Mouse (Mus musculus) frontal cortex, adult 2 months (tissue): ENCODE results near the gene Magi3. TPM values are rescaled to one million over a fixed set of nuclear protein-coding genes. Genes with fewer than 3 reads are reported as not detected.
A peak's percentile ranks its signal among the peaks of the same experiment; 100 is the strongest.

Source experiments
- DNase-seq, 2 experiments: peaks; one replicate each; pipeline ENCODE4 v3.0.0; 2022; ENCODE audit warnings: low spot score in 1 of 2; ENCODE audit errors: extremely low spot score in 1 of 2
- polyA plus RNA-seq: library from polyadenylated mRNA; depleted of rRNA; stranded (reverse); fragments of >200 nt; gene quantifications from 2 replicates; pipeline ENCODE4 v1.2.3, GENCODE M21; 2012

The Magi3 gene
- polyA plus RNA-seq, 1 experiment = 20.9 TPM

DNA sequence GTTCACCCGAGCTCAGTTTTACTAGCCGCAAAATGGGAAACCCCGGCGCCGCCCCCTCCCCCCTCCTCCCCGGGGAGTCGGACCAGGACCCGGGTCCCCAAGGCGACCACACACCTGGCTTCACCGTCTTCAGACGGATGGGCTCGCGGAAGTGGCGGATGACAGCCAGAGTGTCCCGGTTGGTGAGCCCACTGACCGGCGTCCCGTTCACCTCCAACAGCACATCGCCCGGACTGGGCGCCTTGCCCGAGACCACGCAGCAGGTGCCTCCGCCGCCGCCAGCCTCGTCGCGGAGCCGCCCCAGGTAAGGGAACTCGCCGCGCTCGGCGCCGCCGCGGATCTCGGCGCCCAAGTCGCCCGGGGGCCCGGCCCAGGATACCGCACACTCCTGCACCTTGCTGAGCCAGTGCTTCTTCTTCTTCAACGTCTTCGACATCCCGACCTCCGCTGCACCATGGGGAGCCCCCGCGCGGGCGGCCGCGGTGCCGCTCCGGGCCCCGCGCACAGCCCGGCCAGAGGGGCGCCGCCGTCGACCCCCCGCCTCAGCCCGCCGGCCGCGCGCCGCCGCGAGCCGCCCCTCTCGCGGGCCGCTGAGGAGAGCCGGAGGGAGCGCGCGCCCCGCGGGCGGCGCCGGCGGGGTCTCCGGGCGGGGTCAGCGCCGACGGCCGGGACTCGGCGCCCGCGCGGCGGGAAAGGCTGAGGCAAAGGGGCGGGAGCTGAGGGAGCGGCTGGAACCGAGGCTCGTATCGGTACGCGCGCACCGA is 461 bp downstream of the Magi3 start:
- peak in 1 of 2 experiments; percentile 35 for DNase-seq

DNA sequence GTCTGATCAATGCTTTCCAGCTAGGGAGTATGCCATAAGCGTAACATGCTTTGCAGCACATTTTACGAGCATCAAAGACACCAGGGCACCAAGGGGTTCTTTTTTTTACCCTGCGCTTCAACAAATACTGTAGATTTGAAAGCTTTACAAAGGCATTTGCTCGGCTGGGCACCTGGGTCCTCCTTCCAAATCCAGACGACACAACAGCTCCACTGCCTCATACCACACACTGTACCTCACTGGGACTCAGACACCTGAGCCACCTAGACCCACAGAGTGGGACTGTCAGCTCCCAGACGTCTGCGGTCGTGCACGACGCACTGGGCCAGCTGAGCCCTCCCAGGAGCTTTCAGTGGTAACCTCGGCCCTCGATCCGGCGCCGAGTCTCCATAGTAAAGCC is 1.2 kb downstream of the Magi3 start:
- peak in 1 of 2 experiments; percentile 36 for DNase-seq

DNA sequence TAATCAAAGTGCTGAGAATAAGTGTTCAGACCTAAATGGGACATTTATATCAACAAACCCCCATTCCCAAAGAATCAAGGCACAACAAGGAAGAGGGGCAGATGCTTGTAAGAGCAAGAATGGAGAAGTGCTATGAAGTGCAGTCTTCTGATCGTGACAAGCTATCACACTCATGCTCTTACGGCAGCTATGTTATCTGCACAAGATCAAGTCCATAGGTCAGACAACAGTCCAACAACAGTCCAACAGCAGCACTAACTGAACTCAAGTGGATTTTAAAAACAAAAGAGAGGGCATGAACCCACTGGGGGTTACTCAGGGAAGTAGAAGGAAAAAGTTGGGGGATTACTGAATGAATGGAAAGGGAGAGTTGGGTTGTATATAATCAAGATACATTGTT is 30.4 kb downstream of the Magi3 start:
- no peak for DNase-seq

GRCm38 (mm10) chr3:104189234-104189633 is 30.9 kb downstream of the Magi3 start:
- DNase-seq = no peak

DNA sequence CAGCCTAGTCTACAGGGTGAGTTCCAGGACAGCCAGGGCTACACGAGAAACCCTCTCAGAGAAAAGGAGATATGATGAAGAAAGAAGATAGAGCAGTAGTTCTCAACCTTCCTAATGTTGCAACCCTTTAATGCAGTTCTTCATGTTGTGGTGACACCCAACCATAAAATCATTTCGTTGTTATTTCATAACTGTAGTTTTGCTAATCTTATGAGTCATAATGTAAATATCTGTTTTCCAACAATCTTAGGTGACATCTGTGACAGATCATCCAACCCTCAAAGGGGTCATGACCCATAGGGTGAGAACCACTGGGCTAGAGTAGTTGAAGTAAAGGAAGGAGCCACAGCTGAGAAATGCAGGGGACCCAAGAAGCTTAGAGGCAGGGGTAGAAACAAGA is 35.9 kb downstream of the Magi3 start:
- DNase-seq = no peak

DNA sequence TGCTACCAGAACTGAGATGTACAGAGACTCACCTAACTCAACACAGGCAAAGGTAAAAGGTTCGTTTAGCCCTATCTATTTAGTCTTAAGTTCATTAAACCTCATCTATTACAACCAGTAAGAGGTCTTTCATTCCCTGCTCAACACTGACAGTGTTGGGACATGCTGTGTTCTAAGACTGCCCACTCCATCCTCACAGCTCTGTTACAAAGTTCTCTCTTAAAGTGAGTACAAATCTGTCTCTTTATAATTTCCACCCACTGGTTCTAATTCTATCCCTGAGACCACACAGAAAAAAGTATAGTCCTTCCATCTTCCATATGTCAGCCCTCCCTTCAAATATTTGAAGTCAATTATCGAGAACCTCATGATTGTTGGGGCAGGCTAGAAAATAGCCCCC is 36.5 kb downstream of the Magi3 start:
- DNase-seq = no peak

DNA sequence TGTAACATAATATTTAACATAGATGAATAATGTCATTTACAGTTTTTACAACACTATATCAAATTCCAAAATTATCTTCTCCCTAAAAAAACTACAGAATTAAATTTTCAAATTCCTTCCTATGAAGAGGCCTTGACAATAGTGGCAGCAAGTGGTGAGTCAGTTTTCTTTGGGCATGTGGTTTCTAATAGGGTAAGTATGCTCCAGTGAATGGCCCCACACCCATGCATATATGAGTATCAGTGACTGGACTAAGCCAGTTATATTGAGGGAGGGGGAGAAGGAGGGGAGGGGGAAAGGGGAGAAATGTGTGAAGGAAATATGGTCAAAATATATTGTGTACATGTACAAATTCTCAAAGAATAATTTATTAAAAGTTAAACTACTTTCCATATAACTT is 37.5 kb downstream of the Magi3 start:
- DNase-seq = no peak

GRCm38 (mm10) chr3:104161347-104161746 is 58.8 kb downstream of the Magi3 start:
- no peak for DNase-seq

DNA sequence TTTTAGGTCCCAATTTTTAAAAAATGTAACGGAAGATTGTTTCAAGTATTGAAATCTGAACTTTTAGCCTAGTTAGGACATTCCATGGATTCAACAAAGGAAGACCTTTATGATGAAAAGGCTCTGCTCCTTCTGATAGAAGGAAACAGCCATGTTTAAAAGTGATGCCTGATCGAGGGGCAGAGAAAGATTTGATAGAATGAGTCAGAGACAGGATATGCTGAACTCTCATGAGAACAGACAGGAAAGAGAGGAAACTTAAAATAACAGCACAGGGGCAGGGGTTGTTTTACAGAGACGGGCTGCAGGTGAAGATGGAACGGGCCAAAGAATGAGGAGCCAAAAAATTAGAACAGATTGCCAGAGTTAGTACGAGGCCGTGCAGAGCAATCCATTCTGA is 59.6 kb downstream of the Magi3 start:
- DNase-seq = no peak

GRCm38 (mm10) chr3:104150146-104150545 is 70.0 kb downstream of the Magi3 start:
- no peak for DNase-seq

DNA sequence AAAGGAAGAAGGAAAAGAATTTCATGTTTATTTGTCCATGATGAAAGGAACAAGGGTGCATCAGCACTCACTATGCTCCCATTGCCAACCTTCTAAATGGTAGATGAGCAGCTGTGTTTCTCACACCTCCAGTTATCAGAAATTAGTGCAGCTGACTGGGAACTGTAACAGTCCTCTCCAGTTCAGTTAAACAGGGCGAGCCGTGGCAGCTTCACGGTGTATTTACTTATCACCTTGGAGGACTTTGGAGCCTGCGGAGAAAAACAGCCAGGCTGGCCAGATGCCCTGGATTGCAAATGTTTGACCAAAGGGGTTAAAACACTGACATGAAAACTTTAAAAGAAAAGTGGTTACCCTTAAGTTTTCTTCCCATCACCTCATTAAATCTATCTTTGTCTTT is 77.8 kb downstream of the Magi3 start:
- DNase-seq = no peak

DNA sequence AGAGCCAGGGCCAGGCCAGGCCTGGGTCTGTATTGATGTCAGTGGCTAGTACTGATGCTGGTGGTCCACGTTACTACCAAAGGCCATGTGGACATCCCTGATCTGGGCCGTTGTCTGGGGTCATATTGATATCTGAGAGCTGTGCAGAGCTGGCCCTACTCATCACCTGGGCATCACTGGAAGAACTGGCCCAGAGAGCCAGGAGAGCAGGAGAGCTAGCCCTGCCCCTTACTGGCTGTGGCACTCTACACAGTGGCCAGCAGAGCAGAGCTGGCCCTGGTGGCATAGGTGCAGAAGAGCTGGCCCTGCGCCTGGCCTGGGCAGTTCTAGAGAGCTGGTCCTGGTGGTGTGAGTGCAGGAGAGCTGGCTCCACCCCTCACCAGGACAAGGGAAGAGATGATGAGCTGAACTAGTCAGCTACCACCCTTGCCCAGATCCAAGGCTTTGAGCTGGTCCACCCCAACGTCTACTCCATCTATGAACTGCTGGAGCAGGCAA is 81.2 kb downstream of the Magi3 start:
- DNase-seq = no peak

GRCm38 (mm10) chr3:104125628-104126027 is 94.5 kb downstream of the Magi3 start:
- no peak for DNase-seq

DNA sequence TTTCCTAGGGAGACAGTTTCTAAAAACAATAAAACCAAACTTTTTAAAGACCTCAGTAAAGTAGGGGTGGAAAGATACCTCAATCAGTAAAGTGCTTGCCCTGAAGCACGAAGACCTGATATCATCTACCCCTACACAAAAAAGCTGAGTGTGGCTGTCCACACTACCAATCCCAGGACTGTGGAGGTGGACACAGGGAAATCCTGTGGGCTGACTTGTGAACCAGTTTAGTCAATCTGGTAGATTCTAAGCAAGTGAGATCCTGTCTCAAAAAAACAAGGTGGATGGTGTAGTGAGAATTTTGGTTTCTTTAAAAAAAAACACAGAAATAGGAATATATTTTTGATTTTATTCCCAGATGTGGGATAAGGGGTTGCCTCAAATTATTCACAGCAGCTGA is 96.3 kb downstream of the Magi3 start:
- DNase-seq = peak in 1 of 2 experiments; percentile 30

- no peak for DNase-seq
These were observed 110.7 kb downstream of the Magi3 start for GRCm38 (mm10) chr3:104109478-104109877.

DNA sequence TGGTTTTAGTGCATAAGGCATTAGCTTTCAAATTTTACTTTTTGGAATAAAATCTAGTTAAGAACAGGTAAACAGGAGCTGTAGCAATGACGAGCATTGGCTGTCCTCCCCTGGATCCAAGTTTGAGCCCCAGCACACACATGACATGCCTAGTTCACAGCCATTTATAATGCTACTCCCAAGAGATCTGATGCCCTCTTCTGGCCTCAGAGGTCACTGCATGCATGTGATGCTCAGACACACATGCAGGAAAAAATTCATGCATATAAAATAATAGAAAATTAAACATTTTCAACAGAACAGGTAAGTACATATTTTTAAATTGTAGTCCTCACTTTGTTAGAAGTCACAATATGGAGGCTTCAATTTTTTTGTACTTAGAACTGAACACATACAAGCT is 115.2 kb downstream of the Magi3 start:
- peak in 1 of 2 experiments; percentile 26 for DNase-seq

- DNase-seq = no peak
These were observed 118.5 kb downstream of the Magi3 start for GRCm38 (mm10) chr3:104101721-104102120.

DNA sequence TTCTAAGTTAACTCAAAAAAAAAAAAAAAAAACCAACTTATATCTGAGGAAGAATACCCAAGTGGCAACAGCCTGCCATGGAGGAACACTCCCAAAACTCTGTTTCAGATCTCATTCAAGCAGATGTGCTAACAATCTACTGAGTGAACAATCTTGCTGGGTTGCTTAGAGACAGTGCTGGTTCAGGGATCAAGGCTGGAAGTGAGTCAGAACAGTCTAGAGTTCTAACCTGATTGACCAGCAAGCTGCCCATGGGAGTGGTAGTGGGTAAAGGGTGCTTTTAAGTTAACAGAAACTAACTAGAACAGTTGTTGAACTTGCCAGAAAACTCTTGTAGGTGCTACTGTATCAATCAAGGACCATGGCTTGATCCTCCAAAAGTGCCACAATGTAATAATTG is 118.9 kb downstream of the Magi3 start:
- no peak for DNase-seq

GRCm38 (mm10) chr3:104095936-104096335 is 124.2 kb downstream of the Magi3 start:
- no peak for DNase-seq

DNA sequence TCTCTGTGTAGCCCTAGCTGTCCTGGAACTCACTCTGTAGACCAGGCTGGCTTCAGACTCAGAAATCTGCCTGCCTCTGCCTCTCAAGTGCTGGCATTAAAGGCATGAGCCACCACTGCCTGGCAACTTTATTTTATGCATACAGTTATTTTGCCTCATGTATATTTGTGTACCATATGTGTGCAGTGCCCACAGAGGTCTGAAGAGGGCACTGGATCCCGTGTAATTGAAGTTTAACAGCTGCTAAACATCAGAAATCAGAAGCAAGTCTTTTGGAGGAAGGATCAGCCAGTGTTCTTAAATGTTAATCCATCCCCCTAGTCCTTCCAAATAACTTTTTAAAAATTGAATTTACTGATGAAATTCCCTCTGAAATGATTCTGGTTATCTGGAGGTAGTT is 125.5 kb downstream of the Magi3 start:
- DNase-seq = no peak

DNA sequence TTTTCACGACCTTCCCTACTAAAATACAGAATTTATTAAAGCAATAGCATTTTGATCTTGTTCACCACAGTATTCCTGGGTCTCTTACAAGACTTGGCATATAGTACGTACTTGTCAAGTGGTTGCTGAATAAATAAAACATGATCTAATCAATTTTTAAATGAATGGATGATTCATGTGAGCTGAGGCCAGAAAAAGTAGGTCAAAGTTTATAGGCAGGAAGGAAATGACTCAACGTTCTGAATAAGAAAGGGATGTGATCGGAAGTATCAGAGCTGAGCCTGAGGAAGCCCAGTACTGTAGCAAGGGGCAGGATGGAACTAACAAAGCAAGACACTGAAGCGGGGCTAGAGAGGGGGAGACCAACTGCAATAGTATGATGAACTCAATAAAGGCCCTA is 127.4 kb downstream of the Magi3 start:
- no peak for DNase-seq

- no peak for DNase-seq
These were observed 138.1 kb downstream of the Magi3 start for GRCm38 (mm10) chr3:104082031-104082430.

DNA sequence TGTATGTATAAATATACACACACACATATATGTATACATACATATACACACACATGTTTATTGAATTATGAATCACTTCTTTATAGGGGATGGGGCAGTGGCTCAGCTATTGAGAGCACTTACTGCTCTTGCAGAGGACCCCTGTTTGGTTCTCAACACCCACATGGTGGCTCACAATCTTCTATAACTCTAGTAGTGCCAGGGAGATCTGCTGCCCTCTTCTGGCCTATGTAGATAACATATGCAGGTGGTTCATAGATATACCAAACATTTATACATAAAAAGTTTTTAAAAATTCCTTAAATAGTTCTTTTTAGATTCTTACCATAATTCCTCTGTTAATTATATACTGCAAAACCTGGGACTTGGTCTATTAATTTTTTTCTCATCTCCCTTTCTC is 141.4 kb downstream of the Magi3 start:
- peak in 1 of 2 experiments; percentile 6 for DNase-seq
